Mouse (Mus musculus) CH12.LX (cell line): ENCODE measurements around the gene Maz. TPM values are rescaled to one million over a fixed set of nuclear protein-coding genes. Genes with fewer than 3 reads are reported as not detected.

ENCODE experiments used
- DNase-seq: peaks from one replicate; pipeline ENCODE4 v3.0.0-alpha.2; 2013; ENCODE audit errors: extremely low read depth
- H3K27ac ChIP-seq: 2 replicates; pipeline ENCODE4 v1.5.1; 2012; ENCODE audit warnings: low read depth, mild to moderate bottlenecking, control low read depth, moderate library complexity; ENCODE audit not compliant: insufficient read depth
- H3K27me3 ChIP-seq: replicated peaks from 2 replicates; pipeline ENCODE3; 2012; ENCODE audit warnings: inconsistent platforms
- H3K36me3 ChIP-seq, 2 experiments: replicated peaks in 1 of 2; 2 replicates each; pipeline versions ENCODE3 to v1.6.1; 2012; ENCODE audit warnings: inconsistent platforms in 1 of 2, low read length in 1 of 2, mild to moderate bottlenecking in 1 of 2, mixed read lengths in 1 of 2, moderate library complexity in 1 of 2; ENCODE audit not compliant: control insufficient read depth in 1 of 2, insufficient read depth in 1 of 2
- H3K4me1 ChIP-seq, 2 experiments: 2 replicates each; pipeline ENCODE4 v1.6.1; 2012; ENCODE audit warnings: inconsistent platforms in 1 of 2, moderate library complexity in 1 of 2; ENCODE audit not compliant: insufficient read depth in 2 of 2, control insufficient read depth in 1 of 2
- H3K4me2 ChIP-seq: 2 replicates; pipeline ENCODE4 v1.6.1; 2012; ENCODE audit warnings: low read depth, mild to moderate bottlenecking, control low read depth; ENCODE audit not compliant: poor library complexity, insufficient read depth, severe bottlenecking
- H3K4me3 ChIP-seq, 3 experiments: fragments of 150-350 bp in 1 of 3; sonication (generic) in 1 of 3; replicated peaks in 1 of 3; 2 replicates each; pipeline versions ENCODE3 to v1.5.1; 2011 to 2012; ENCODE audit warnings: low read depth in 2 of 3, low read length in 2 of 3, mild to moderate bottlenecking in 2 of 3, moderate library complexity in 2 of 3, control low read depth in 1 of 3, improper control_type of control experiment in 1 of 3, inconsistent platforms in 1 of 3, mixed read lengths in 1 of 3; ENCODE audit not compliant: poor library complexity in 1 of 3
- H3K79me2 ChIP-seq: replicated peaks from 2 replicates; pipeline ENCODE4 v1.6.1; 2012; ENCODE audit warnings: mild to moderate bottlenecking, moderate library complexity; ENCODE audit not compliant: control insufficient read depth, poor library complexity, insufficient read depth, severe bottlenecking; ENCODE audit errors: extremely low read depth
- H3K9ac ChIP-seq: 2 replicates; pipeline ENCODE4 v1.6.1; 2012; ENCODE audit warnings: low read depth, mild to moderate bottlenecking, control low read depth, moderate library complexity; ENCODE audit not compliant: insufficient read depth
- H3K9me3 ChIP-seq: replicated peaks from 2 replicates; pipeline ENCODE3; 2012; ENCODE audit warnings: low read length, inconsistent platforms, mixed read lengths
- BHLHE40 ChIP-seq: IDR thresholded peaks from 2 replicates; pipeline ENCODE4 v1.6.1; 2011; ENCODE audit warnings: mild to moderate bottlenecking, low read depth, low read length, improper control_type of control experiment
- E2F4 ChIP-seq: IDR thresholded peaks from 2 replicates; pipeline ENCODE4 v1.6.1; 2011; ENCODE audit warnings: low read depth, low read length, improper control_type of control experiment; ENCODE audit not compliant: insufficient replicate concordance
- ELF1 ChIP-seq: IDR thresholded peaks from 2 replicates; pipeline ENCODE4 v1.6.1; 2014; ENCODE audit warnings: low read depth, mild to moderate bottlenecking, inconsistent platforms, low read length, improper control_type of control experiment
- EP300 ChIP-seq: IDR thresholded peaks from 2 replicates; pipeline ENCODE4 v1.6.1; 2011; ENCODE audit warnings: low read length, improper control_type of control experiment
- GABPA ChIP-seq: IDR thresholded peaks from 2 replicates; pipeline ENCODE4 v1.6.1; 2012; ENCODE audit warnings: low read depth, low read length, improper control_type of control experiment, inconsistent platforms; ENCODE audit not compliant: insufficient replicate concordance
- IRF4 ChIP-seq: IDR thresholded peaks from 2 replicates; pipeline ENCODE4 v1.6.1; 2014; ENCODE audit warnings: low read depth, mild to moderate bottlenecking, inconsistent platforms, low read length, improper control_type of control experiment
- JUN ChIP-seq: IDR thresholded peaks from 2 replicates; pipeline ENCODE4 v1.6.1; 2011; ENCODE audit warnings: low read depth, mild to moderate bottlenecking, low read length, improper control_type of control experiment, moderate library complexity; ENCODE audit not compliant: insufficient read depth
- JUND ChIP-seq: conservative IDR thresholded peaks from 2 replicates; pipeline ENCODE4 v1.6.1; 2011; ENCODE audit warnings: low read depth, low read length, improper control_type of control experiment
- KAT2A ChIP-seq: IDR thresholded peaks from 2 replicates; pipeline ENCODE4 v1.6.1; 2012; ENCODE audit warnings: low read length, improper control_type of control experiment, inconsistent platforms; ENCODE audit not compliant: insufficient replicate concordance
- MAFK ChIP-seq: IDR thresholded peaks from 2 replicates; pipeline ENCODE4 v1.6.1; 2011; ENCODE audit warnings: low read length, improper control_type of control experiment; ENCODE audit not compliant: insufficient replicate concordance
- MAZ ChIP-seq: IDR thresholded peaks from 2 replicates; pipeline ENCODE4 v1.6.1; 2012; ENCODE audit warnings: low read depth, mild to moderate bottlenecking, inconsistent platforms, low read length, improper control_type of control experiment, moderate library complexity
- MEF2A ChIP-seq: IDR thresholded peaks from 2 replicates; pipeline ENCODE4 v1.6.1; 2014; ENCODE audit warnings: low read depth, mild to moderate bottlenecking, inconsistent platforms, low read length, improper control_type of control experiment, borderline replicate concordance
- MYC ChIP-seq: IDR thresholded peaks from 2 replicates; pipeline ENCODE4 v1.6.1; 2011; ENCODE audit warnings: low read depth, mild to moderate bottlenecking, improper control_type of control experiment, low read length
- NELFE ChIP-seq: IDR thresholded peaks from 2 replicates; pipeline ENCODE4 v1.6.1; 2011; ENCODE audit warnings: low read depth, low read length, improper control_type of control experiment
- PAX5 ChIP-seq: IDR thresholded peaks from 2 replicates; pipeline ENCODE4 v1.6.1; 2012; ENCODE audit warnings: low read length, inconsistent platforms, mixed read lengths
- POLR2AphosphoS2 ChIP-seq: IDR thresholded peaks from 2 replicates; pipeline ENCODE4 v1.6.1; 2011; ENCODE audit warnings: low read depth, low read length, improper control_type of control experiment
- RAD21 ChIP-seq: IDR thresholded peaks from 2 replicates; pipeline ENCODE4 v1.6.1; 2011; ENCODE audit warnings: low read depth, mild to moderate bottlenecking, low read length, improper control_type of control experiment, moderate library complexity
- RCOR1 ChIP-seq: conservative IDR thresholded peaks from 2 replicates; pipeline ENCODE4 v1.6.1; 2012; ENCODE audit warnings: low read depth, mild to moderate bottlenecking, inconsistent platforms, low read length, improper control_type of control experiment
- SIN3A ChIP-seq: IDR thresholded peaks from 2 replicates; pipeline ENCODE4 v1.6.1; 2012; ENCODE audit warnings: low read length, improper control_type of control experiment, inconsistent platforms
- SMC3 ChIP-seq: IDR thresholded peaks from 2 replicates; pipeline ENCODE4 v1.6.1; 2011; ENCODE audit warnings: low read depth, low read length, improper control_type of control experiment
- TCF12 ChIP-seq: IDR thresholded peaks from 2 replicates; pipeline ENCODE4 v1.6.1; 2014; ENCODE audit warnings: low read depth, mild to moderate bottlenecking, inconsistent platforms, low read length, improper control_type of control experiment
- UBTF ChIP-seq: IDR thresholded peaks from 2 replicates; pipeline ENCODE4 v1.6.1; 2012; ENCODE audit warnings: low read depth, mild to moderate bottlenecking, inconsistent platforms, low read length, improper control_type of control experiment, moderate library complexity
- USF1 ChIP-seq: IDR thresholded peaks from 2 replicates; pipeline ENCODE4 v1.6.1; 2014; ENCODE audit warnings: low read depth, mild to moderate bottlenecking, inconsistent platforms, low read length, improper control_type of control experiment
- ZC3H11A ChIP-seq: IDR thresholded peaks from 2 replicates; pipeline ENCODE4 v1.6.1; 2012; ENCODE audit warnings: low read depth, mild to moderate bottlenecking, inconsistent platforms, low read length, improper control_type of control experiment
- ZKSCAN1 ChIP-seq: IDR thresholded peaks from 2 replicates; pipeline ENCODE4 v1.6.1; 2012; ENCODE audit warnings: low read depth, inconsistent platforms, low read length, improper control_type of control experiment, borderline replicate concordance
- ZNF384 ChIP-seq: IDR thresholded peaks from 2 replicates; pipeline ENCODE4 v1.6.1; 2012; ENCODE audit warnings: low read depth, low read length, improper control_type of control experiment, inconsistent platforms
- dilution Hi-C: fragments of 300-500 bp; cut with MboI; formaldehyde crosslinking; loops from 2 replicates; pipeline ENCODE4 v1.14.3; 2020; ENCODE audit warnings: low sequenced_read_pairs; ENCODE audit not compliant: extremely low pct_unique_long_range_greater_than_20kb, extremely low pct_ligation_motif_present
- in situ Hi-C: fragments of 300-500 bp; cut with MboI; formaldehyde crosslinking; loops from 3 replicates; pipeline ENCODE4 v1.14.3; 2019; ENCODE audit warnings: low sequenced_read_pairs, low pct_ligation_motif_present, low pct_unique_long_range_greater_than_20kb, mixed read lengths
- polyA plus RNA-seq: library from polyadenylated mRNA; unstranded; fragments of >175 nt; gene quantifications from 2 replicates; pipeline ENCODE4 v1.2.1, GENCODE M21; 2012; ENCODE audit warnings: low read depth; ENCODE audit not compliant: insufficient read length
- total RNA-seq, 2 experiments: library from RNA; depleted of rRNA; stranded (reverse); fragments of 300-350 nt in 1 of 2; fragments of >200 nt in 1 of 2; gene quantifications; 2 replicates each; pipeline ENCODE4 v1.2.3; 2012 to 2014

Maz gene
- total and polyA plus RNA-seq, 3 experiments = 87.0 to 219 (median 91.2) TPM

- TF ChIP-seq UBTF = no peak
Observed at GRCm38 (mm10) chr7:126983113-126983512, 43.7 kb downstream of the Maz start (continued).

- DNase-seq = no peak
- H3K9ac ChIP-seq = no peak overlapping the region
- no peaks in the 10 kb centered on the region for H3K9me3 ChIP-seq
- dilution Hi-C loops = no loop called here
- no peak overlapping the region for H3K4me2 ChIP-seq
- no peak overlapping the region for H3K4me3 ChIP-seq
- no peak overlapping the region for H3K27ac ChIP-seq
- in situ Hi-C loops = loop anchor here (5.0 to 25.0 kb wide), 2 partner anchors 35 to 805 kb away; partner anchors contain the start of genes Asphd1, Gm49388 and Setd1a
- TF ChIP-seq NELFE (no peak), SIN3A (no peak), ZC3H11A (no peak), RAD21 (no peak), POLR2AphosphoS2 (no peak), MEF2A (no peak), ZKSCAN1 (no peak), EP300 (no peak), GABPA (no peak), UBTF (no peak), JUND (no peak), ZNF384 (no peak), JUN (no peak), E2F4 (no peak), RCOR1 (no peak), USF1 (no peak), KAT2A (no peak), PAX5 (no peak), BHLHE40 (no peak)
- peaks cover 9% of the 10 kb centered on the region for H3K79me2 ChIP-seq
- H3K4me1 ChIP-seq = peaks cover 10 to 29% of the 10 kb centered on the region in 2 experiments
- peaks cover 32 to 88% of the 10 kb centered on the region in 2 experiments for H3K36me3 ChIP-seq
- no peaks in the 10 kb centered on the region for H3K27me3 ChIP-seq
Observed at GRCm38 (mm10) chr7:126982054-126982453, 44.8 kb downstream of the Maz start.

- DNase-seq = no peak
- peaks cover 14% of the 10 kb centered on the region for H3K79me2 ChIP-seq
- dilution Hi-C loops = no loop called here
- no peaks in the 10 kb centered on the region for H3K27me3 ChIP-seq
- TF ChIP-seq BHLHE40 = no peak
- no peak for TF ChIP-seq TCF12
- no peak for TF ChIP-seq SIN3A
- no peak for TF ChIP-seq MYC
- TF ChIP-seq JUND = no peak
- no peak for TF ChIP-seq IRF4
- TF ChIP-seq UBTF = no peak
- TF ChIP-seq E2F4 = no peak
- no peak for TF ChIP-seq EP300
- no peak for TF ChIP-seq ELF1
- TF ChIP-seq POLR2AphosphoS2 = no peak; the same call in 1 of the 2 replicates
- TF ChIP-seq USF1 = no peak
- TF ChIP-seq SMC3 = no peak
- no peak for TF ChIP-seq MAZ
- TF ChIP-seq KAT2A = no peak
- no peak for TF ChIP-seq MAFK
- TF ChIP-seq, all 38 proteins: peak for 0
- Histone ChIP-seq H3K4me3 (no peak overlapping the region), H3K36me3 (peaks cover 28 to 83% of the 10 kb centered on the region in 2 experiments), H3K9ac (no peak overlapping the region), H3K9me3 (no peaks in the 10 kb centered on the region), H3K27ac (no peak overlapping the region), H3K4me1 (peaks cover 10 to 30% of the 10 kb centered on the region in 2 experiments), H3K4me2 (no peak overlapping the region)
- in situ Hi-C loops = loop anchor here (5.0 to 25.0 kb wide), 2 partner anchors 34 to 806 kb away; partner anchors contain the start of genes Asphd1, Gm49388 and Setd1a
Observed at GRCm38 (mm10) chr7:126981601-126982000, 45.2 kb downstream of the Maz start.
